Mouse (Mus musculus) heart, adult 2 months (tissue): ENCODE results near the gene Dock2.

ENCODE experiments used
- CTCF ChIP-seq: fragments of 200-600 bp; IDR thresholded peaks from 2 replicates; pipeline ENCODE4 v1.8.1; 2022; ENCODE audit warnings: antibody characterized with exemption, mild to moderate bottlenecking, moderate library complexity
- EP300 ChIP-seq: fragments of 200-500 bp; IDR thresholded peaks from 2 replicates; pipeline ENCODE4 v1.6.1; 2011; ENCODE audit warnings: low read depth, low read length, control low read depth; ENCODE audit not compliant: insufficient read depth
- POLR2A ChIP-seq: fragments of 200-500 bp; IDR thresholded peaks from 2 replicates; pipeline ENCODE4 v1.6.1; 2011; ENCODE audit warnings: mild to moderate bottlenecking, low read depth, low read length, control low read depth; ENCODE audit not compliant: insufficient read depth

GRCm38 (mm10) chr11:34276363-34277046 is 507.2 kb downstream of the Dock2 start:
- no peak for TF ChIP-seq CTCF
- TF ChIP-seq POLR2A, result no peak
- TF ChIP-seq EP300, result no peak
